Mouse (Mus musculus) lung, postnatal 25 days (tissue): Measurements from ENCODE around the gene Pea15a.
A peak's percentile ranks its signal among the peaks of the same experiment; 100 is the strongest.
"Not testable (repeated sequence)": the region's sequence is repeated elsewhere in the genome, so short reads cannot be mapped to it uniquely, and the experiment has no call there.

Source experiments
- DNase-seq: peaks from one replicate; pipeline ENCODE4 v3.0.0; 2022; ENCODE audit warnings: low spot score

Pea15a gene

GRCm38 (mm10) chr1:172206141-172206917 lies at the start of gene Pea15a:
Pea15a (minus strand) TSS chr1:172206804.
- DNase-seq, result peak; percentile 88

- peak; percentile 10 for DNase-seq
Measured at GRCm38 (mm10) chr1:172247679-172248078, 41.1 kb upstream of the Pea15a start.

- DNase-seq, result no peak
Measured at GRCm38 (mm10) chr1:172247216-172247615, 40.6 kb upstream of the Pea15a start.

GRCm38 (mm10) chr1:172244645-172245044 lies 38.0 kb upstream of the Pea15a start:
- not testable (repeated sequence) for DNase-seq

- DNase-seq, result peak; percentile 16
Measured at GRCm38 (mm10) chr1:172243547-172244205, 37.1 kb upstream of the Pea15a start.

- peak; percentile 19 for DNase-seq
Measured at GRCm38 (mm10) chr1:172242401-172242800, 35.8 kb upstream of the Pea15a start.

GRCm38 (mm10) chr1:172240945-172241708 lies 34.5 kb upstream of the Pea15a start:
- DNase-seq, result no peak

- no peak for DNase-seq
Measured at GRCm38 (mm10) chr1:172229215-172229614, 22.6 kb upstream of the Pea15a start.

GRCm38 (mm10) chr1:172228209-172228608 lies 21.6 kb upstream of the Pea15a start:
- DNase-seq, result no peak

GRCm38 (mm10) chr1:172221297-172222063 lies 14.9 kb upstream of the Pea15a start:
- no peak for DNase-seq

GRCm38 (mm10) chr1:172220414-172220813 lies 13.8 kb upstream of the Pea15a start:
- peak; percentile 88 for DNase-seq

GRCm38 (mm10) chr1:172219451-172220406 lies 13.1 kb upstream of the Pea15a start, which contains the start of gene Casq1:
Casq1 (minus strand) TSS chr1:172219868.
- DNase-seq, result no peak

- DNase-seq, result no peak
Measured at GRCm38 (mm10) chr1:172218164-172218910, 11.7 kb upstream of the Pea15a start.

- DNase-seq, result peak; percentile 95
Measured at GRCm38 (mm10) chr1:172217148-172217547, 10.5 kb upstream of the Pea15a start.

- DNase-seq, result peak; percentile 35
Measured at GRCm38 (mm10) chr1:172214748-172215147, 8.1 kb upstream of the Pea15a start.

GRCm38 (mm10) chr1:172213771-172214170 lies 7.2 kb upstream of the Pea15a start:
- no peak for DNase-seq

GRCm38 (mm10) chr1:172212776-172213175 lies 6.2 kb upstream of the Pea15a start:
- no peak for DNase-seq

- no peak for DNase-seq
Measured at GRCm38 (mm10) chr1:172207111-172207584, 544 bp upstream of the Pea15a start.

- DNase-seq, result no peak
Measured at GRCm38 (mm10) chr1:172205741-172206087, 890 bp downstream of the Pea15a start.
